Mouse (Mus musculus) testis, adult 2 months (tissue): ENCODE measurements at regions not wholly inside any gene's neighbourhood (a gene's known extent, or its start where the extent isn't known, plus 50 kb on each side); places are given as distances from the start of the nearest gene placed in this dataset.

Source experiments
- H3K27ac ChIP-seq: fragments of 200-500 bp; 2 replicates; pipeline ENCODE4 v1.5.1; 2012; ENCODE audit warnings: low read depth, low read length; ENCODE audit not compliant: control insufficient read depth, insufficient read depth
- H3K27me3 ChIP-seq: fragments of 200-500 bp; 2 replicates; pipeline ENCODE4 v1.6.1; 2012; ENCODE audit warnings: mild to moderate bottlenecking, low read length, moderate library complexity; ENCODE audit not compliant: control insufficient read depth, insufficient read depth
- H3K36me3 ChIP-seq: fragments of 200-500 bp; 2 replicates; pipeline ENCODE4 v1.6.1; 2012; ENCODE audit warnings: mild to moderate bottlenecking, low read length; ENCODE audit not compliant: control insufficient read depth, insufficient read depth
- H3K4me1 ChIP-seq: fragments of 200-500 bp; 2 replicates; pipeline ENCODE4 v1.6.1; 2012; ENCODE audit warnings: low read length; ENCODE audit not compliant: control insufficient read depth, insufficient read depth
- H3K4me3 ChIP-seq: fragments of 200-500 bp; 2 replicates; pipeline ENCODE4 v1.5.1; 2012; ENCODE audit warnings: low read depth, mild to moderate bottlenecking, low read length, moderate library complexity, mixed read lengths; ENCODE audit not compliant: control insufficient read depth
- CTCF ChIP-seq: fragments of 200-500 bp; IDR thresholded peaks from 2 replicates; pipeline ENCODE4 v1.5.1; 2012; ENCODE audit warnings: low read depth, mild to moderate bottlenecking, inconsistent platforms, low read length, moderate library complexity; ENCODE audit not compliant: control insufficient read depth, insufficient read depth, insufficient replicate concordance
- POLR2A ChIP-seq: fragments of 200-500 bp; IDR thresholded peaks from 2 replicates; pipeline ENCODE4 v1.6.1; 2012; ENCODE audit warnings: low read depth, mild to moderate bottlenecking, inconsistent platforms, low read length, moderate library complexity; ENCODE audit not compliant: control insufficient read depth

GRCm38 (mm10) chr5:126724329-126724728 lies 517.3 kb upstream of the Tmem132c start:
- no peaks in the 10 kb centered on the region for H3K4me1 ChIP-seq
- no peak overlapping the region for H3K27ac ChIP-seq
- no peaks in the 10 kb centered on the region for H3K36me3 ChIP-seq
- H3K27me3 ChIP-seq: no peaks in the 10 kb centered on the region
- no peak overlapping the region for H3K4me3 ChIP-seq
- TF ChIP-seq POLR2A (no peak), CTCF (no peak)

DNA sequence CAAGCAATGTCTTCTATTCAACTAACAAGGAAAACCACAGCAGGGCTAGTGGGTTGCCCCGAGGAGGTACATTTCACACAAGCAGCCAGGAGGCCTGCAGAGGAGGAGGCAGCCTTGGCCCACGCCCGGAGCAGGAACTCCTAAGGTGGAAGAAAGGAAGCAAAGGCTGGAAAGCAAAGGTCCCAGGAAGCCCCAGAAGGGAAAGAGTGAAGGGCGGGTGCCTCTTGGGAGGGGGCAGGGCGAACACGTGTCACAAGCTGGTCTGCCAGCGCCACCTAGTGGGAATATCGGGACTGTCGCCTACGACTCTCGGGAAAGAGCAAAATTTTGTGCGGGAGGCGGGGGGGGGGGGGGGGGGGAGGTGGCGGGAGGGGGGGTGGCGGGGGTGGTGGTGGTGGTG lies 508.1 kb upstream of the Tmem132c start:
- Histone ChIP-seq H3K4me1 (no peaks in the 10 kb centered on the region; the same call in 1 of the 2 replicates), H3K36me3 (no peaks in the 10 kb centered on the region), H3K4me3 (no peak overlapping the region), H3K27me3 (no peaks in the 10 kb centered on the region), H3K27ac (no peak overlapping the region)
- TF ChIP-seq CTCF (peak; percentile 83; the same call in 1 of the 2 replicates), POLR2A (no peak)

GRCm38 (mm10) chr5:126735733-126736132 lies 505.9 kb upstream of the Tmem132c start:
- Histone ChIP-seq H3K27ac (no peak overlapping the region), H3K27me3 (no peaks in the 10 kb centered on the region), H3K4me1 (peaks cover 3% of the 10 kb centered on the region; the same call in 1 of the 2 replicates), H3K36me3 (no peaks in the 10 kb centered on the region), H3K4me3 (no peak overlapping the region)
- TF ChIP-seq POLR2A (no peak), CTCF (no peak)

DNA sequence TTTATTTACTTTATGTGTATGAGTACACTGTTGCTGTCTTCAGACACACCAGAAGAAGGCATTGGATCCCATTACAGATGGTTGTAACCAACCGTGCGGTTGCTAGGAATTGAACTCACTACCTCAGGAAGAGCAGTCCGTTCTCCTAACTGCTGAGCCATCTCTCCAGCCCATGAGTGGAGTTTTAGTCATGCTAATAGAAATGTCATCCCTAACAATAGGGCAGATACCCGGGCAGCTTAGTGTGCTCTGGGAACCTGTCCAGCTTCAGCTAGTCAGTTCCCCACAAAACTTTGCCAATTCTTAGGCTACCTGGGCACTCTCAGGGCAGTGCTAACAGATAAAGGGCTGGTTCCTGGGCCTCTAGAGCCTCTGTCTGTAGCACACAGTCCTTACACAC lies 503.9 kb upstream of the Tmem132c start:
- TF ChIP-seq CTCF: no peak
- no peak for TF ChIP-seq POLR2A
- no peaks in the 10 kb centered on the region for H3K36me3 ChIP-seq

DNA sequence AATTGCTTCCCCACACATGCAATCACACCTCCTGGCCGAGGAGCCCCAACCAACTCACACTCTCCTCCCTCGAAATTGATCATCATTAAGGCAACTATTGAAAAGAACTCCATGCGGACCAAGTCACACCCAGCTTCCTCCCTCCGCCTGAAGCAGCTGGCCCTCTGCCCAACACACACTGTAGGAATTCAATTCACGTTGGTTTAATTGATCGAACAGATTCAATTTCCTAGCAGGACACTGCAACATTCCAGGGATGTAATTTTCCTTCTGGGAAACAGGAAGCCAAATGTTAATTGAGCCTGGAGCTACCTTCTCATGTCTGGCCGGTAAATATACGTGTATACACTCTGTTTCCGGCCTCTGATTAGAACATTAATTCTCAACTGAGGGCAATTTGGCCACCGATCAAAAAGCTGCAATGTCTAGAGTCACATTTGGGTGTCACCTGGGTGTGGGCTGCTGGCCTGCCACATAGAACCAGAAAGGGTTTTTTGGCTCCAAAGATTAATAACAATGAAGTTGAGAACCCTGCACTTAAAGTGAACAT lies 500.7 kb upstream of the Tmem132c start:
- no peaks in the 10 kb centered on the region for H3K27me3 ChIP-seq
- H3K27ac ChIP-seq: no peak overlapping the region
- H3K4me3 ChIP-seq: no peak overlapping the region
- H3K4me1 ChIP-seq: peaks cover 3% of the 10 kb centered on the region; the same call in 1 of the 2 replicates
- no peaks in the 10 kb centered on the region for H3K36me3 ChIP-seq
- no peak for TF ChIP-seq CTCF
- no peak for TF ChIP-seq POLR2A

More for the DNA sequence above, 503.9 kb upstream of the Tmem132c start:
- peaks cover 3% of the 10 kb centered on the region; the same call in 1 of the 2 replicates for H3K4me1 ChIP-seq
- no peak overlapping the region for H3K27ac ChIP-seq
- no peaks in the 10 kb centered on the region for H3K27me3 ChIP-seq
- H3K4me3 ChIP-seq: peak overlapping the region; percentile 10; the same call in 1 of the 2 replicates

DNA sequence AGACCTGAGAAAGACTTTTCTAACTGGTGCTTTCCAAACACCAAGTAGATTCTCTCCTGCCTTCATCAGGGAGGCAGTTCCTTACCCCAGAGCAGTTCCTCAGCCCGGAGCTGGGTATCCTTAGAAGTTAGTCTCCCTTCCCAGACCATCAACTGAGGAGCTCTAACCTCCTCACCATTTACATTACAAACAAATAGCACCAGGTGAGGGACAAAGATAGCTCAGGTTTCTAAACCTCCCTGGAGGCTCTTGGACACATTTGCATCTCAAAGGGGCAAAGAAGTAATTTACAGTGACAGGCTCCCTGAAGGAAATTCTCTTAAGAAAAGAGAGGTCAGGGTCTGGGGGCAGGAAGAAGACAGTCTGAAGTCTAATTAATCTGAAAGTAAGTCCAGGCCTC lies 486.5 kb upstream of the Tmem132c start:
- Histone ChIP-seq H3K4me1 (no peaks in the 10 kb centered on the region), H3K36me3 (no peaks in the 10 kb centered on the region), H3K4me3 (no peak overlapping the region), H3K27me3 (no peaks in the 10 kb centered on the region), H3K27ac (no peak overlapping the region)
- no peak for TF ChIP-seq CTCF
- TF ChIP-seq POLR2A: no peak

GRCm38 (mm10) chr5:126765037-126765707 lies 476.4 kb upstream of the Tmem132c start:
- Histone ChIP-seq H3K27me3 (no peaks in the 10 kb centered on the region), H3K27ac (no peak overlapping the region), H3K36me3 (no peaks in the 10 kb centered on the region), H3K4me1 (no peaks in the 10 kb centered on the region; the same call in 1 of the 2 replicates), H3K4me3 (no peak overlapping the region)
- no peak for TF ChIP-seq CTCF
- TF ChIP-seq POLR2A: no peak
